Mouse (Mus musculus) thymus, adult 18-20 months (tissue): ENCODE results near the gene Eif4e1b.
A peak's percentile ranks its signal among the peaks of the same experiment; 100 is the strongest.

Experiments
- DNase-seq, 2 experiments: peaks; one replicate each; pipeline ENCODE4 v3.0.0; 2022; ENCODE audit warnings: mixed read lengths in 2 of 2

Gene Eif4e1b

GRCm38 (mm10) chr13:54783698-54784097, at the start of gene Eif4e1b:
Gene Eif4e1b (plus strand): TSS chr13:54783998.
- no peak for DNase-seq

GRCm38 (mm10) chr13:54736931-54737330, 46.9 kb upstream of the Eif4e1b start:
- DNase-seq, result no peak

GRCm38 (mm10) chr13:54737488-54738212, 46.1 kb upstream of the Eif4e1b start:
- no peak for DNase-seq

- no peak for DNase-seq
These were observed 45.6 kb upstream of the Eif4e1b start for GRCm38 (mm10) chr13:54738213-54738601.

- no peak for DNase-seq
These were observed 37.7 kb upstream of the Eif4e1b start for GRCm38 (mm10) chr13:54746110-54746509.

- no peak for DNase-seq
These were observed 36.9 kb upstream of the Eif4e1b start for GRCm38 (mm10) chr13:54746896-54747295.

GRCm38 (mm10) chr13:54748190-54748589, 35.6 kb upstream of the Eif4e1b start:
- DNase-seq, result no peak

- no peak for DNase-seq
These were observed 35.1 kb upstream of the Eif4e1b start for GRCm38 (mm10) chr13:54748721-54749060.

GRCm38 (mm10) chr13:54749061-54749863, 34.5 kb upstream of the Eif4e1b start:
- DNase-seq, result no peak

- no peak for DNase-seq
These were observed 33.9 kb upstream of the Eif4e1b start, which contains the start of gene Gprin1 for GRCm38 (mm10) chr13:54749864-54750411. Gene Gprin1 (minus strand): TSS chr13:54749874.

- DNase-seq, result no peak
These were observed 33.1 kb upstream of the Eif4e1b start for GRCm38 (mm10) chr13:54750699-54751098.

- DNase-seq, result no peak
These were observed 31.1 kb upstream of the Eif4e1b start for GRCm38 (mm10) chr13:54752656-54753055.

- no peak for DNase-seq
These were observed 30.1 kb upstream of the Eif4e1b start for GRCm38 (mm10) chr13:54753733-54754132.

GRCm38 (mm10) chr13:54754169-54755080, 29.4 kb upstream of the Eif4e1b start:
- no peak for DNase-seq

GRCm38 (mm10) chr13:54755201-54755830, 28.5 kb upstream of the Eif4e1b start:
- DNase-seq, result no peak

GRCm38 (mm10) chr13:54756156-54756712, 27.6 kb upstream of the Eif4e1b start:
- no peak for DNase-seq

- DNase-seq, result no peak
These were observed 26.5 kb upstream of the Eif4e1b start for GRCm38 (mm10) chr13:54757093-54757830.

GRCm38 (mm10) chr13:54758045-54758755, 25.6 kb upstream of the Eif4e1b start:
- peak in 1 of 2 experiments; percentile 15 for DNase-seq

- no peak for DNase-seq
These were observed 24.9 kb upstream of the Eif4e1b start for GRCm38 (mm10) chr13:54758756-54759470.

- no peak for DNase-seq
These were observed 24.3 kb upstream of the Eif4e1b start for GRCm38 (mm10) chr13:54759496-54759895.
